Mouse (Mus musculus) intestine, embryonic 14.5 days (tissue): ENCODE measurements at regions not wholly inside any gene's neighbourhood (a gene's known extent, or its start where the extent isn't known, plus 50 kb on each side); places are given as distances from the start of the nearest gene placed in this dataset.
"Not testable (repeated sequence)": the region's sequence is repeated elsewhere in the genome, so short reads cannot be mapped to it uniquely, and the experiment has no call there.

Experiments used
- ATAC-seq: fragments of 200-750 bp; cut with Nextera tagmentation; replicated peaks from 2 replicates; pipeline ENCODE4 v1.8.0; 2017; ENCODE audit warnings: low read depth, moderate number of reproducible peaks, moderate TSS enrichment, moderate library complexity; ENCODE audit not compliant: low FRiP score, low TSS enrichment
- DNase-seq: peaks from one replicate; pipeline ENCODE4 v3.0.0-alpha.2; 2018; ENCODE audit warnings: low spot score
- H3K27ac ChIP-seq: fragments of 300-500 bp; sonication (generic); 2 replicates; pipeline ENCODE4 v1.5.1; 2014; ENCODE audit warnings: low read depth, mild to moderate bottlenecking, control low read depth
- H3K27me3 ChIP-seq: fragments of 300-500 bp; sonication (generic); replicated peaks from 2 replicates; pipeline ENCODE4 v1.6.1; 2014; ENCODE audit warnings: low read length, control low read depth; ENCODE audit not compliant: control insufficient read depth, insufficient read depth
- H3K36me3 ChIP-seq: fragments of 300-500 bp; sonication (generic); 2 replicates; pipeline ENCODE4 v1.6.1; 2014; ENCODE audit warnings: low read length, control low read depth; ENCODE audit not compliant: control insufficient read depth, insufficient read depth
- H3K4me1 ChIP-seq: fragments of 300-500 bp; sonication (generic); replicated peaks from 2 replicates; pipeline ENCODE4 v1.6.1; 2014; ENCODE audit warnings: low read length, control low read depth, mixed read lengths; ENCODE audit not compliant: control insufficient read depth, insufficient read depth
- H3K4me2 ChIP-seq: fragments of 300-500 bp; sonication (generic); 2 replicates; pipeline ENCODE4 v1.6.1; 2014; ENCODE audit warnings: low read length
- H3K4me3 ChIP-seq: fragments of 300-500 bp; sonication (generic); 2 replicates; pipeline ENCODE4 v1.5.1; 2014; ENCODE audit warnings: low read depth, low read length, control low read depth, mixed read lengths
- H3K9ac ChIP-seq: fragments of 300-500 bp; sonication (generic); 2 replicates; pipeline ENCODE4 v1.6.1; 2014; ENCODE audit warnings: mild to moderate bottlenecking, low read length
- H3K9me3 ChIP-seq: fragments of 300-500 bp; sonication (generic); 2 replicates; pipeline ENCODE4 v1.6.1; 2016; ENCODE audit warnings: low read length, control low read depth; ENCODE audit not compliant: control insufficient read depth
- WGBS: fragments of 180-500 bp; shearing (Covaris S2); extraction: QIAGEN DNeasy Blood & Tissue Kit; methylation state at CpG from one replicate; pipeline ENCODE4 v1.1.7; 2014; 5-methylcytosine and 5-hydroxymethylcytosine counted together

- H3K4me1 ChIP-seq, DNase-seq, H3K4me2 ChIP-seq, H3K27ac ChIP-seq, H3K9ac ChIP-seq, H3K9me3 ChIP-seq, H3K27me3 ChIP-seq, H3K36me3 ChIP-seq, H3K4me3 ChIP-seq: not testable (repeated sequence)
- 0 out of 2 replicates have a peak, but pooled peaks have one; percentile 55 for ATAC-seq
- 83% methylated on average over 1 of the region's 1 CpGs for whole genome bisulfite sequencing
Observed at GRCm38 (mm10) chr8:20264612-20265011, 98.4 kb downstream of the Gm15319 start.

DNA sequence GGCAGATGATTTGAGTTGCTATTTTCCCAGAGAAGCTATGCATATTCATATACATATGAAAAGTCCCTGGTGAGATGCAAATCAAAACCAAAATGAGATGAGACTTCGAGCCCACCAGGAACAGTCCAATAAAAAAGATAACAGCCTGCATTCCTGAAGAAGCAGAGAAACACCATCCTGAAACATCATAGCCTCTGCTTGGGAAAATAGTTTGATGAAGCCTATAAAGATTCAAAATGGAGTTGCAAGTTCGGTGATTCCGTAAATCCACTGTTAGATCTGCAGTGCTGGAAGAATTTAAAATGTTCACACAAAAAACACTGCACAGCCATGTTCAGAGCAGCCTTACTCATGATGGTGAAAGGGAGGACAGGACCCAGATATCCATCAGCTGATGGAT is 98.9 kb downstream of the Gm15319 start:
- H3K9ac ChIP-seq, H3K4me3 ChIP-seq, H3K27ac ChIP-seq, H3K27me3 ChIP-seq, ATAC-seq, H3K36me3 ChIP-seq, H3K9me3 ChIP-seq, H3K4me1 ChIP-seq, DNase-seq, H3K4me2 ChIP-seq: not testable (repeated sequence)
- 86% methylated on average over 3 of the region's 3 CpGs for WGBS

DNA sequence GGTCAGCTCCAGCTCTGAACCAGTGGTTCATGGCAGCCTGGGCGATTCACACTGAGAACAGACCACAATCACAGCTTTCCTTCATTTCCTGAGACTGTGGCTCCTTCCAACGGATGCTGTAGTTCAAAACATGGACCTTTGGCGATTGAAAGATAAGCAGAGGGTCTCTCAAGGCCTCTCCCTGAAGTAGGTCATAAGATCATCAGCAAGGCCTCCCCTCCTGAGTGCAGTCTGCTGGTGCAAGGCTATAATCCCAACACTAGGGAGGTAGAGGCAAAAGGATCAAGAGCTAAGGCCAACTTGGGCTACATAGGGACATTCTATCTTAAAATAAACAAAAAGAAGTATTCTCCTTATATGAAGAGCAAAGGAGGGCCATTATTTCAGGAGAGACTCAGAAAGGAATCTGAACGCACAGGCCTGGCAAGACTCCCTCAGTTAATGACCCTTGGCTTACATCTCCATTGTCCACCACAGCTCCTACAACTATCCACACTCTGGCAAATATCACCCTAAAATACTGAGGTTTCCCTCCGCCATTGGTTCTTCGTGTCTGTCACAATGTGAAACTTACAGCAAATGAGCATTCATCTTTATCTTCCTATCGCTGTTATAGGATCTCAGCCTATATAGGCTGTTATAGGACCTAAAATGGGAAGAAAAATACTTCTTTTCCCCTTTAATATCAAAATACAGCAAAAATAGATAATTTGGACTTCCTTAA is 100.0 kb downstream of the Gm15319 start:
- H3K9me3 ChIP-seq, H3K27ac ChIP-seq, H3K4me3 ChIP-seq, ATAC-seq, H3K27me3 ChIP-seq, H3K36me3 ChIP-seq, H3K9ac ChIP-seq, H3K4me2 ChIP-seq, DNase-seq, H3K4me1 ChIP-seq: not testable (repeated sequence)
- WGBS = 85% methylated on average over 6 of the region's 7 CpGs

DNA sequence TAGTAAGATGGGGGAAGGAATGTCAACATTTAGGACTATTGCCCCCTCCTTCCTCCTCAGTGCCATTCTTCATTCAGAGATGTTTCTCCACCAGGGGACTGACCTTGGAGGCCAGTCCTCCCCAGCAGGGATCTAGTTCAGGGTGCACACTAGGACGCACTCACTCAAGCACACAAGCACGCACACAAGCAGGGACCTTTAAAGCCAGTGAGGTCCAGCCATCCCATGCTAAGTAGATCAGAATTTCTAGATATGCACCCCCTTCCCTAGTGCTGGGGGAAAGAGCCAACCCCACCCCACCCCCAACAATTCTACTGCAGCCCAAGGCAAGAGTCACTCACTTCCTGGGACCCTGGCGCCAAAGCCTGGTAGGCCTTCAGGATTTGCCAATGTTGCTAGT is 100.8 kb downstream of the Gm15319 start:
- H3K4me1 ChIP-seq, H3K9ac ChIP-seq, ATAC-seq, H3K27ac ChIP-seq, H3K27me3 ChIP-seq, H3K36me3 ChIP-seq, H3K4me3 ChIP-seq, H3K4me2 ChIP-seq, DNase-seq, H3K9me3 ChIP-seq: not testable (repeated sequence)
- WGBS = no CpG with 5 or more reads among the region's 3 CpGs

- not testable (repeated sequence) for H3K36me3 ChIP-seq, H3K4me3 ChIP-seq, H3K9me3 ChIP-seq, H3K9ac ChIP-seq, DNase-seq, H3K4me2 ChIP-seq, H3K4me1 ChIP-seq, H3K27ac ChIP-seq, H3K27me3 ChIP-seq
- WGBS = 60% methylated on average over 5 of the region's 9 CpGs
- peak; percentile 74; the same call in 1 of the 2 replicates for ATAC-seq
Observed at GRCm38 (mm10) chr8:20261452-20262181, 101.4 kb downstream of the Gm15319 start.

DNA sequence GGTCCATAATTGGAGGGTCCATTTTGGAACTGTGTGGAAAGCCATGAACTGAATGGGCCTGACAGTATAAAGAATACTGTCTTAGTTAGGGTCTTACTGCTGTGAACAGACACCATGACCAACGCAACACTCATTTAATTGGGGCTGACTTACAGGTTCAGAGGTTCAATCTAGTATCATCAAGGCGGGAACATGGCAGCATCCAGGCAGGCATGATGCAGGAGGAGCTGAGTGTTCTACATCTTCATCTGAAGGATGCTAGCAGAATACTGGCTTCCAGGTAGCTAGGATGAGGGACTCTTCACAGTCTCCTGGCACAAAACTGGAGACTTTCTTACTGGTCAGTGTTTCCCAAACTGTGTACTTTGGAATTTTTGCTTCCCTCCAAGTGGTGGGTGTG is 102.0 kb downstream of the Gm15319 start:
- not testable (repeated sequence) for H3K36me3 ChIP-seq, DNase-seq, H3K4me3 ChIP-seq, H3K4me1 ChIP-seq, H3K4me2 ChIP-seq, H3K27ac ChIP-seq, ATAC-seq, H3K9me3 ChIP-seq, H3K9ac ChIP-seq, H3K27me3 ChIP-seq
- WGBS = no CpG with 5 or more reads among the region's 2 CpGs

DNA sequence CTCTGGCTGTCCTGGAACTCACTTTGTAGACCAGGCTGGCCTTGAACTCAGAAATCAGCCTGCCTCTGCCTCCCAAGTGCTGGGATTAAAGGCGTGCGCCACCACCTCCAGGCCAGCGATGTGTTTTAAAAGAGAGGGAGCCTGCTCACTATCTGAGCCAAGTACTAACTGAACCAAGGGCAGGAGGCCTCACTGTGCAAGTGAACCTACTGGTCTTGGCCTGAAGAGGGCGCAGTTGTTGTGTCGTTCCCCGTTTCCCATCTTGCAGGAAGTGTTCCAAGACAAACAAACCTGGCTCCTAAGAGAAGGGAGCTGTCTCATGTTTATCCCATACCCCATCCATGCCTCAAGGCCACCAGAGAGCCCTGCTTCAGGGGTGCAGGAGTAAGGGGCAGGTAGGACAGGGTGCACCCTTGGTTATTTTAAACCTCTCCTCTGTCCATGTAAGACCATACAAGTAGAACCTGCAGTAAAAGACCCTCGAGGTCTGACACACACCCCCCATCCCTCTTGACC is 102.8 kb downstream of the Gm15319 start:
- H3K9me3 ChIP-seq, H3K9ac ChIP-seq, H3K27me3 ChIP-seq, DNase-seq, H3K4me2 ChIP-seq, H3K4me3 ChIP-seq, H3K4me1 ChIP-seq, H3K27ac ChIP-seq, ATAC-seq, H3K36me3 ChIP-seq: not testable (repeated sequence)
- WGBS = 80% methylated on average over 4 of the region's 7 CpGs

DNA sequence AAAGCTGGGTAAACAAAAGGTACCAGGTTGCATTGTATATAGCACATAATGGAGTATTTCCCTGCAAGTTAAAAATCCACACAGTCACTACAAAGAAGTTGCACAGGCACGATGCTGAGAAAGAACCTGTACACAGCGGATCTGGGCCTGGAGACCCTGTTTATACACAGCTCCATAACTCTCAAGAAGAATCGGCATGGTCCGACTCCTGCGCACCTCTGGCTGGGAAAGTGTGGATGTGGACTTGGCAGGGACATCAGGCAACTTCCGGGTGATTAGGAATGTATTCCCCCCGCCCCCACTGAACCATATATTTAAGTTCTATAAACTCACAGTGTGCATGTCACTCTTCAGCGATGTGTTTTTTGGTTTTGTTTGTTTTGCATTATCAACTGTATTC is 103.3 kb downstream of the Gm15319 start:
- H3K9me3 ChIP-seq, H3K27ac ChIP-seq, H3K9ac ChIP-seq, H3K4me3 ChIP-seq, H3K4me1 ChIP-seq, H3K27me3 ChIP-seq, ATAC-seq, H3K4me2 ChIP-seq, H3K36me3 ChIP-seq, DNase-seq: not testable (repeated sequence)
- WGBS = 79% methylated on average over 6 of the region's 8 CpGs
